In the genomic region with DNA sequence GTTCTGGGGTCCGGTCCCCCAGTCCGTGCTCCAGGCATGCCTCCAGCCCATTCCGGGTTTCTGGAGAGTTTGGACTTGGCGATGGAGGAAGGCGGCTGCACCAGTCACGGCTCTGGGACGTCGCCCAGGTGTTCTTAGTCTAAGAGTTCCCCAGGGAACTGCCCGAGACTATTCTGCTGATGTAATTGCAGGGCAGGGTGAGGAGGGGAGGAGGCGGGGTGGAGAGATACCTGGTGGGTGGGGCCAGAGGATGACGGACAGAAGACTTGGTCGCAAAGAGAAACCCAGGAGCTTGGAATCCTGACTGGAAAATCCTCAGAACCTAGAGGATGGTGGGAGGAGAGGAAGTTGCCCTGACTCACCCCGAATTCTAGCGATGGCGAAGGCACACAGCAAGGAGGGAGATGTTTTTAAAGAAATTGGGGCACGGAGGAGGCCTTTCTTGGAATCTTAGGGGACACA, we compare ENCODE assay signal across 9 mouse cellular contexts. TPM values are rescaled to one million over a fixed set of nuclear protein-coding genes. Genes with fewer than 3 reads are reported as not detected.
DNase-seq lines count a peak whose midpoint lies in the region; ATAC-seq lines count a peak whose summit lies in the region.
"Had no signal": no experiment of that assay in that cellular context is flagged by ENCODE, and none has a peak within 500 bp of the region (broad histone marks: within the 10 kb centered on the region; RNA-seq: fewer than 3 reads in every experiment).

No protein-coding gene starts in this region.

- peak overlapping the region; percentile 26 for H3K4me3 ChIP-seq in embryonic facial prominence, embryonic 15.5 days (replicated peaks)
- H3K4me3 ChIP-seq in liver, embryonic 13.5 days (replicated peaks): no peak overlapping the region
- peak overlapping the region; percentile 28 for H3K4me3 ChIP-seq in neural tube, embryonic 15.5 days (replicated peaks)

- peak overlapping the region; percentile 48 for H3K4me2 ChIP-seq in embryonic facial prominence, embryonic 15.5 days (replicated peaks)
- peak overlapping the region; percentile 30 for H3K4me2 ChIP-seq in liver, embryonic 13.5 days
- peak overlapping the region; percentile 56 for H3K4me2 ChIP-seq in neural tube, embryonic 15.5 days

- H3K27me3 ChIP-seq in embryonic facial prominence, embryonic 15.5 days: no peaks in the 10 kb centered on the region
- peaks cover 13% of the 10 kb centered on the region for H3K27me3 ChIP-seq in liver, embryonic 13.5 days
- peaks cover 4% of the 10 kb centered on the region; the same call in 1 of the 2 replicates for H3K27me3 ChIP-seq in neural tube, embryonic 15.5 days (replicated peaks)

- no peaks in the 10 kb centered on the region for H3K9me3 ChIP-seq in embryonic facial prominence, embryonic 15.5 days (replicated peaks)
- no peaks in the 10 kb centered on the region for H3K9me3 ChIP-seq in liver, embryonic 13.5 days (replicated peaks)
- H3K9me3 ChIP-seq in neural tube, embryonic 15.5 days (replicated peaks): no peaks in the 10 kb centered on the region

- H3K36me3 ChIP-seq in embryonic facial prominence, embryonic 15.5 days: no peaks in the 10 kb centered on the region
- no peaks in the 10 kb centered on the region for H3K36me3 ChIP-seq in liver, embryonic 13.5 days
- H3K36me3 ChIP-seq in neural tube, embryonic 15.5 days: no peaks in the 10 kb centered on the region

- WGBS in embryonic facial prominence, embryonic 15.5 days: 3% methylated on average over 16 of the region's 16 CpGs
- WGBS in liver, embryonic 13.5 days (ENCODE audit: insufficient replicate concordance): 9% methylated on average over 16 of the region's 16 CpGs
- 3% methylated on average over 16 of the region's 16 CpGs for WGBS in neural tube, embryonic 15.5 days

- no peak overlapping the region for H3K9ac ChIP-seq in embryonic facial prominence, embryonic 15.5 days
- H3K9ac ChIP-seq in liver, embryonic 13.5 days: no peak overlapping the region
- 0 out of 2 replicates have a peak overlapping the region, but pooled peaks have one; percentile 0 for H3K9ac ChIP-seq in neural tube, embryonic 15.5 days (replicated peaks)

- H3K27ac ChIP-seq in embryonic facial prominence, embryonic 15.5 days (replicated peaks): no peak overlapping the region
- no peak overlapping the region for H3K27ac ChIP-seq in liver, embryonic 13.5 days
- no peak overlapping the region for H3K27ac ChIP-seq in neural tube, embryonic 15.5 days (replicated peaks)

- peak; percentile 42 for DNase-seq in adrenal gland, postnatal 14 days
- DNase-seq in adrenal gland, postnatal 4 days (ENCODE audit: low spot score in 2 of 2): no peak
- peak; percentile 21 for DNase-seq in 3T3-L1 (ENCODE audit: low read depth, low spot score)
- peak; percentile 25 to 30 for DNase-seq in kidney, adult 8-10 months
- DNase-seq in liver, embryonic 13.5 days: no peak
- DNase-seq in spleen, postnatal 14 days (ENCODE audit: low spot score in 2 of 2): no peak

- peaks cover 13% of the 10 kb centered on the region for H3K4me1 ChIP-seq in embryonic facial prominence, embryonic 15.5 days
- H3K4me1 ChIP-seq in liver, embryonic 13.5 days (replicated peaks): peaks cover 10% of the 10 kb centered on the region
- H3K4me1 ChIP-seq in neural tube, embryonic 15.5 days: peaks cover 9% of the 10 kb centered on the region

- 0 out of 2 replicates have a peak, but pooled peaks have one; percentile 24 for ATAC-seq in embryonic facial prominence, embryonic 15.5 days (ENCODE audit: insufficient number of reproducible peaks, low FRiP score, low TSS enrichment, low read depth)
- no peak for ATAC-seq in liver, embryonic 13.5 days (ENCODE audit: low read depth)
- no peak for ATAC-seq in neural tube, embryonic 15.5 days (ENCODE audit: low FRiP score)

RNA-seq across cellular contexts. Expression of a gene that starts 22.2 kb away (rescaled TPM):
- total RNA-seq in adrenal gland, postnatal 14 days (2021): not detected in 2 replicates
- total RNA-seq in adrenal gland, postnatal 4 days (2021): not detected
- not detected in 2 replicates for polyA plus RNA-seq in embryonic facial prominence, embryonic 15.5 days (2015; fragmentation: Nextera tagmentation; extraction: Ambion mirVana)
- not detected in 2 replicates for polyA plus RNA-seq in liver, embryonic 13.5 days (2015; fragmentation: Nextera tagmentation; extraction: Ambion mirVana)
- polyA plus RNA-seq in neural tube, embryonic 15.5 days (2015; fragmentation: Nextera tagmentation; extraction: Ambion mirVana): not detected in 2 replicates
- polyA plus RNA-seq: testis, adult 2 months had no signal

RNA-seq across cellular contexts. Expression of a gene that starts 34.6 kb away (rescaled TPM):
- not detected in 2 replicates for total RNA-seq in adrenal gland, postnatal 14 days (2021)
- total RNA-seq in adrenal gland, postnatal 4 days (2021): not detected
- polyA plus RNA-seq in embryonic facial prominence, embryonic 15.5 days (2015; fragmentation: Nextera tagmentation; extraction: Ambion mirVana): not detected in 2 replicates
- polyA plus RNA-seq in liver, embryonic 13.5 days (2015; fragmentation: Nextera tagmentation; extraction: Ambion mirVana): not detected in 2 replicates
- polyA plus RNA-seq in neural tube, embryonic 15.5 days (2015; fragmentation: Nextera tagmentation; extraction: Ambion mirVana): not detected in 2 replicates
- polyA plus RNA-seq: testis, adult 2 months had no signal

RNA-seq across cellular contexts. Expression of a gene that starts 36.3 kb away (rescaled TPM):
- total RNA-seq in adrenal gland, postnatal 14 days (2021): 11.5 and 12.8 TPM in 2 replicates
- 10 to 100 TPM; 19.1 to 19.6 TPM for total RNA-seq in adrenal gland, postnatal 4 days (2021)
- 4.8 and 5.3 TPM in 2 replicates for polyA plus RNA-seq in embryonic facial prominence, embryonic 15.5 days (2015; fragmentation: Nextera tagmentation; extraction: Ambion mirVana)
- polyA plus RNA-seq in liver, embryonic 13.5 days (2015; fragmentation: Nextera tagmentation; extraction: Ambion mirVana): 0.15 and 0.36 TPM in 2 replicates
- polyA plus RNA-seq in neural tube, embryonic 15.5 days (2015; fragmentation: Nextera tagmentation; extraction: Ambion mirVana): 16.0 and 18.7 TPM in 2 replicates

RNA-seq across cellular contexts. Expression of a gene that starts 50.8 kb away (rescaled TPM):
- 14.7 and 24.7 TPM in 2 replicates for total RNA-seq in adrenal gland, postnatal 14 days (2021)
- total RNA-seq in adrenal gland, postnatal 4 days (2021): 10 to 100 TPM; 17.1 to 21.0 TPM
- polyA plus RNA-seq in embryonic facial prominence, embryonic 15.5 days (2015; fragmentation: Nextera tagmentation; extraction: Ambion mirVana): 16.8 and 18.1 TPM in 2 replicates
- 32.1 and 32.9 TPM in 2 replicates for polyA plus RNA-seq in liver, embryonic 13.5 days (2015; fragmentation: Nextera tagmentation; extraction: Ambion mirVana)
- polyA plus RNA-seq in neural tube, embryonic 15.5 days (2015; fragmentation: Nextera tagmentation; extraction: Ambion mirVana): 5.3 and 33.8 TPM in 2 replicates

RNA-seq across cellular contexts. Expression of a gene that starts 52.6 kb away (rescaled TPM):
- total RNA-seq in adrenal gland, postnatal 14 days (2021): not detected in 2 replicates
- total RNA-seq in adrenal gland, postnatal 4 days (2021): 100 to 1,000 TPM in 1 of 2 experiments, not detected in 1; 117 TPM
- not detected in 2 replicates for polyA plus RNA-seq in embryonic facial prominence, embryonic 15.5 days (2015; fragmentation: Nextera tagmentation; extraction: Ambion mirVana)
- not detected in 2 replicates for polyA plus RNA-seq in liver, embryonic 13.5 days (2015; fragmentation: Nextera tagmentation; extraction: Ambion mirVana)
- 1.3 TPM in 1 of 2 replicates, not detected in the other for polyA plus RNA-seq in neural tube, embryonic 15.5 days (2015; fragmentation: Nextera tagmentation; extraction: Ambion mirVana)

Comparison
In these comparisons a context has a peak if more than half of its experiments do, and no peak if none do; other contexts are left out.
1. DNase-seq: peak in adrenal gland, postnatal 14 days (single experiment), 3T3-L1 (single experiment) and kidney, adult 8-10 months (2 of 2); none in adrenal gland, postnatal 4 days (0 of 2), liver, embryonic 13.5 days (single experiment) and spleen, postnatal 14 days (0 of 2).
2. Peak in every context shown above with its lines, with median percentiles within 50 percentile points of each other: H3K4me2 ChIP-seq.